Mouse (Mus musculus) large intestine, adult 2 months (tissue): ENCODE results near the gene Ankrd42. TPM values are rescaled to one million over a fixed set of nuclear protein-coding genes. Genes with fewer than 3 reads are reported as not detected.

ENCODE experiments used
- DNase-seq: peaks from one replicate; pipeline ENCODE4 v3.0.0-alpha.2; 2012; ENCODE audit warnings: low read depth, low spot score
- WGBS: fragments of 180-500 bp; shearing (Covaris S2); methylation state at CpG from one replicate; pipeline ENCODE4 v1.1.7; 2018; 5-methylcytosine and 5-hydroxymethylcytosine counted together
- polyA plus RNA-seq: library from polyadenylated mRNA; depleted of rRNA; stranded (reverse); fragments of >200 nt; gene quantifications from 2 replicates; pipeline ENCODE4 v1.2.3, GENCODE M21; 2012; rRNA removed

The Ankrd42 gene
- polyA plus RNA-seq, 1 experiment, result 0.30 TPM

DNA sequence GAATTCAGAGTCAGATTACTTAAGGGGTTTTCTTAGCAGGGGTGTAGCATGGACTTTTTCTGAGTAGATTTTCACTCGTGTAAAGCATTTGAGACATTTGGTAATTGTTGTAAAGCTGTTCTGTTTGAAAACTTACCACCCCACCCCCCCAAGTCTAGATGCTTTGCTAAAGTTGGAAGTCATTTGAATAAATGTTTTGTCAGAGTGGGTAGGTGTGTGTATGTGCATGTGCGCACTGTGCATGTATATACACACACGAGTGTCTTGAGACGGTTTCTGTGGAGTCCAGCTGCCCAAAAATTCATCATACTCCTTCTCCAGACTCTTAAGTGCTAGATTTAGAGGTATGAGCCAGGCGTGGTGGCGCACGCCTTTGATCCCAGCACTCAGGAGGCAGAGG is 53.4 kb downstream of the Ankrd42 start:
- DNase-seq, result no peak
- 84% methylated on average over 7 of the region's 7 CpGs for WGBS

GRCm38 (mm10) chr7:92580491-92581207 is 56.3 kb downstream of the Ankrd42 start:
- no peak for DNase-seq
- WGBS, result 70% methylated on average over 5 of the region's 5 CpGs

DNA sequence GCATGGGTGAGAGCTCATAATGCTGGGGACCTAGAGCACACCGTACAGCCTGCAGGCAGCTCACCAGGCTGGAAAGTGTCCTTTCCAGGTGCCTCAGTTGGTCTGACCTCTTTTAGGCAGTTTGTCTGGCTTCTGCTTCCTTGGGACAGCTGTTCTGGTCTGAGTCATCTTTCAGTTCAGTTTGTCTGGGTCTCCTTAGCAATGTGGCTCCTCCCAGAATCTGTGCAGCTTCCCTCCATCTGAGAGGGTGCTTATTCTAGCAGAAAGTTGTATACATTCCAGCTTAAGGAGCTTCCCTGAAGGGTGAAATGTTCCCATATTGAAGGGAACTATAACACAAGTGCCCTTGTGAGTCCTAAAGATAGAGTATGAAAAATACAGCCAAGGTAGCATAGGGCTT is 70.2 kb downstream of the Ankrd42 start:
- WGBS, result 83% methylated on average over 1 of the region's 1 CpGs
- DNase-seq, result no peak

- peak; percentile 85 for DNase-seq
- 1% methylated on average over 60 of the region's 60 CpGs for WGBS
These were observed 75.7 kb downstream of the Ankrd42 start, which contains the start of gene Ccdc90b for GRCm38 (mm10) chr7:92560986-92561876. TSS of gene Ccdc90b (plus strand) at chr7:92561149.

DNA sequence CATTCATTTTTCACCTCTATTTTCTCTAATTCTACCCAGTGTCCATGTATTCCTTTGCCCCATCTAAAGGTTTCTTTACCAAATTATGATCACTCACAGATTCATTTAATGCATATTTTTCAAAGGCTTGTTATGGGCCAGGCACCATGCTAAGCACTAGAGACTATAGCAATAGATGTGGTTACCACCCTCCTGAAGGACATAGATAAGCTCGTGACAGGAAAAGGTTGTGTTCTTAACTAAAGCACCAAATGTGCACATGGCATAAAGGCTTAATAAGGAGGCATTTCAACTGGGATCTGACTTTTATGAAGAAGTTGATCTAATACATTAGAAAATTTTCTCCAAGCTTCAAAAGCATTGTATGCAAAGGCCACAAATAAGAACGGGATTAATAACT is 78.2 kb downstream of the Ankrd42 start:
- WGBS, result 92% methylated on average over 2 of the region's 2 CpGs
- no peak for DNase-seq

DNA sequence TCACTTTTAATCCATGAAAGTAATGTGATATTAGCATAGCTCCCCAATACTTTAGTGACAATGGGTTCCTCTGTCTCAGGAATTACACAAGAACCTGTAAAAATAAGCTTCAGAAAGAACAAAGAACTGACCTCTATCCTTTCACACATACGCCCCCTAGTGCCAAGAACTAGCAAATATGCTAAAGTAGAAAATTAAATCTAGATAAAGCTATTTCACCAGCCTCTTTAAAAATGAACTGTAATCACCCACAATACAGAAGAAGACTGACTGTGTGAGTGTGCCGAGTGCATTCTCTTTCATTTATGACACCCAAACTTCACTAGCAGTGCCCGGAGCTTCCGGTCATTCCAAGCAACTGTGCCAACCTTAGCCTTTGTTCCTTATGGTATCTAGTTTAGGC is 86.0 kb downstream of the Ankrd42 start:
- WGBS, result 36% methylated on average over 4 of the region's 4 CpGs
- no peak for DNase-seq

GRCm38 (mm10) chr7:92550248-92550989 is 86.5 kb downstream of the Ankrd42 start:
- DNase-seq, result no peak
- WGBS, result 41% methylated on average over 6 of the region's 6 CpGs

GRCm38 (mm10) chr7:92546763-92547162 is 90.2 kb downstream of the Ankrd42 start:
- 76% methylated on average over 2 of the region's 2 CpGs for WGBS
- no peak for DNase-seq

DNA sequence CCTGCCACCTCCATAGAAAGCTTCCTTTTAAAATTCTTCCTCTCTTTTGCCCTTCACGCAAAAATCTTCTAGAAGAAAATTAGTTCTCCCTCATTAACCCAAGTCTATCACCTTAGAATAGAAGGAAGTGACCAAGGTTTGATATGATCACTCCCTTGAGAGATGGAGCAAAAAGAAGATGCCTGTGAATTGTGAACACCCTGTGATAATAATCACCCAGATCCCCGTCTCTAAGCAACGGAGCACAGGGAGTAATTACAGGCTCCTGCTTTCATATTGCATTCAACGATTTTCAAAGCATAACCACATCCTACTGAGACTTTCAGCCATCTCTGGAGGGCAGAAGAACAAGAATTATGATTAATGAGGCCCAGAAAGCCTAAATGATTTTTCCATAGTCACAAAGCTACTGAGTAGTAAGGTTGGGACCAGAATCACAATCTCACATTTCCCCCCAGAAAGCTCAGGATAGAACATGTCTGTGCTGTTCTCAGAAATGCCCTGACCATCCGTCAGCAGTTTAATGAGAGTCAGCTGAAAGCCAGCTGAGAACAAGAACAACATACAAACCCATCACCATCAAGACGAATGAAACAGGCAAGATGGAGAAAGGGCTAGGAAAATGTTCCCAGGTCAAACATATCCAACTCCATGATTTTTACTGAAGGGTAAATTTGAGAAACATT is 104.4 kb downstream of the Ankrd42 start:
- no peak for DNase-seq
- 66% methylated on average over 6 of the region's 6 CpGs for WGBS

Other genes with a start within 250 kb of the Ankrd42 start
- gene Ccdc90b, start 76.0 kb downstream of the Ankrd42 start, polyA plus RNA-seq, result 4.7 and 5.4 TPM in 2 replicates
- 9.9 and 12.3 TPM in 2 replicates for gene Pcf11, start 32.8 kb upstream of the Ankrd42 start, polyA plus RNA-seq
- 1.1 and 3.7 TPM in 2 replicates for gene Rab30, start 104.5 kb upstream of the Ankrd42 start, polyA plus RNA-seq
- gene Ddias, start 237.1 kb upstream of the Ankrd42 start, polyA plus RNA-seq, result 0.49 and 0.55 TPM in 2 replicates
- gene Prcp, start 237.3 kb upstream of the Ankrd42 start, polyA plus RNA-seq, result 11.8 and 12.2 TPM in 2 replicates